Mouse (Mus musculus) intestine, postnatal 0 days (tissue): ENCODE measurements around the gene Dner. TPM values are rescaled to one million over a fixed set of nuclear protein-coding genes. Genes with fewer than 3 reads are reported as not detected.

Experiments used
- ATAC-seq: fragments of 200-750 bp; cut with Nextera tagmentation; 2 replicates; pipeline ENCODE4 v1.8.0; 2017; ENCODE audit warnings: mild to moderate bottlenecking, moderate TSS enrichment, moderate library complexity
- H3K27ac ChIP-seq: fragments of 300-500 bp; sonication (generic); 2 replicates; pipeline ENCODE4 v1.5.1; 2014; ENCODE audit warnings: mild to moderate bottlenecking, low read depth, low read length, moderate library complexity
- H3K27me3 ChIP-seq: fragments of 300-500 bp; sonication (generic); replicated peaks from 2 replicates; pipeline ENCODE4 v1.6.1; 2014; ENCODE audit warnings: low read length, mixed read lengths; ENCODE audit not compliant: control insufficient read depth, insufficient read depth
- H3K36me3 ChIP-seq: fragments of 300-500 bp; sonication (generic); 2 replicates; pipeline ENCODE4 v1.6.1; 2014; ENCODE audit warnings: mild to moderate bottlenecking, moderate library complexity; ENCODE audit not compliant: control insufficient read depth, insufficient read depth
- H3K4me1 ChIP-seq: fragments of 300-500 bp; sonication (generic); replicated peaks from 2 replicates; pipeline ENCODE4 v1.6.1; 2014; ENCODE audit warnings: antibody characterized with exemption, low read length, mixed read lengths; ENCODE audit not compliant: control insufficient read depth, insufficient read depth
- H3K4me2 ChIP-seq: fragments of 300-500 bp; sonication (generic); replicated peaks from 2 replicates; pipeline ENCODE4 v1.6.1; 2014; ENCODE audit warnings: low read depth, mild to moderate bottlenecking, moderate library complexity
- H3K4me3 ChIP-seq: fragments of 300-500 bp; sonication (generic); 2 replicates; pipeline ENCODE4 v1.5.1; 2014; ENCODE audit warnings: low read depth, low read length
- H3K9ac ChIP-seq: fragments of 300-500 bp; sonication (generic); 2 replicates; pipeline ENCODE4 v1.6.1; 2014; ENCODE audit warnings: mild to moderate bottlenecking, low read depth, low read length
- H3K9me3 ChIP-seq: fragments of 300-500 bp; sonication (generic); 2 replicates; pipeline ENCODE4 v1.6.1; 2016; ENCODE audit warnings: mixed run types; ENCODE audit not compliant: control insufficient read depth
- CTCF ChIP-seq: sonication (generic); IDR thresholded peaks from 2 replicates; pipeline ENCODE4 v1.5.1; 2016; ENCODE audit warnings: low read depth, mild to moderate bottlenecking, control low read depth, antibody characterized with exemption, moderate library complexity
- WGBS: fragments of 180-500 bp; shearing (Covaris S2); extraction: QIAGEN DNeasy Blood & Tissue Kit; methylation state at CpG from one replicate; pipeline ENCODE4 v1.1.7; 2014; 5-methylcytosine and 5-hydroxymethylcytosine counted together
- polyA plus RNA-seq: library from polyadenylated mRNA; unstranded; fragments of >200 nt; fragmentation: Nextera tagmentation; extraction: Ambion mirVana; gene quantifications from 2 replicates; pipeline ENCODE4 v1.2.1, GENCODE M21; 2015

The Dner gene
- polyA plus RNA-seq, 1 experiment from 2014 or later = 2.1 TPM

DNA sequence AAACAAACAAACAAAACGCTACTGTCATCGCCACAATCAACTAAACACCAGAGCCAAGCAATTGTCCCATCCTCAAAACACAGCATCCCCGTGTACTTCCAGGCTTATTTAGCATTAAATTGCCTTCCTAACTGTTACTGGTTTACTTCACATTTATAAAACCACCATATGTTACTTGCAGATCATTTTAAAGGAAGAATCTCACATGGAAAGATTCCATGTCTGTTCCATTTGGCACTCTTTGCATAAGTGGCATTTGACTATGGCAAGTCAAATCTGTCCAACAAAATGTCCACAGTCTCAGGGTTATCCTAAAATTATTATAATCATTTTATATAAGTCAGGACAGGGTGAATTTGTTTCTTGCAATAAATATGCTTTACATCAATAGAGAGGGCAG, 299.2 kb downstream of the Dner start:
- Histone ChIP-seq H3K36me3 (no peaks in the 10 kb centered on the region), H3K4me3 (no peak overlapping the region), H3K9ac (no peak overlapping the region), H3K9me3 (no peaks in the 10 kb centered on the region), H3K27ac (no peak overlapping the region), H3K4me2 (no peak overlapping the region), H3K27me3 (no peaks in the 10 kb centered on the region), H3K4me1 (no peaks in the 10 kb centered on the region)
- 60% methylated on average over 3 of the region's 3 CpGs for WGBS
- ATAC-seq = no peak
- no peak for TF ChIP-seq CTCF

DNA sequence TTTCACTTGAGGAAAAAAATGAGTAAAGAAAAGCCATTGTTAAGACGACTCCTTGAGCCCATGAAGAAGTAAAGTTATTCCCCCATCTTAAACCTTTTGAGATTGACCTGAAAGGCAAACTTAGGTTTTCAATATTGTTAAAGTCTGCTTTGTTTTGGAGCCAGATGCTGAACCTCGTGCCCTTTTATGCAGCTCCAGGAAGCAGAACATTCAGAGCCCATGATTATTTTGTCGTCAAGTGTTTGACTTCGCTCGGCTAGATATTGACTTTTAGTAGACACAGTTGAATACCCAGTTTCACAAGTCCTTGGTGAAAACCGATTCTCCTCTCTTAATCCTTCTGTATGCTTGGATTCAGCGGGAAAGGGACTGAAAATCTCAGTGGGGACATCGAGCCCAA, 300.1 kb downstream of the Dner start:
- Histone ChIP-seq H3K9ac (no peak overlapping the region), H3K27me3 (no peaks in the 10 kb centered on the region), H3K4me3 (no peak overlapping the region), H3K27ac (no peak overlapping the region), H3K4me1 (no peaks in the 10 kb centered on the region), H3K36me3 (no peaks in the 10 kb centered on the region), H3K4me2 (no peak overlapping the region), H3K9me3 (no peaks in the 10 kb centered on the region)
- no peak for TF ChIP-seq CTCF
- WGBS = 76% methylated on average over 8 of the region's 8 CpGs
- ATAC-seq = no peak

DNA sequence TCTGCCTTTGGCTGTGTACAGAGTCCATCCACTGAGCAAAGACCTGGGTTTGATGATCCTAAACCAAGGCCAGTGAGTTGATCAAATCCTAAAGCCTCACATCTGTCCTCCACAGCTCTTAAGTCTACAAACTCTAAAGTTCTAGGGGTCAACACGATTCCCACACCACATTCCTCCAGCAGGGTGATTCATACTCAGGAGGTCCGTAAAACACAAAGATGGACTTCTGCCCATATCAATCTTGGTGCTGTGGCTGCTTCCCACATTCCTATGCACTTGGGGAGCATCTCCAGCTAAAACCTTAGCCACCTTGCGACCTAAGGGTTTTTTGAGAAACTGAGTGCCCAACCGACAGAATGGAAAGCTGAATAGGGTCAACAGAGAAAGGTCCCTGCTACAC, 305.1 kb downstream of the Dner start:
- no peak overlapping the region for H3K4me3 ChIP-seq
- no peak overlapping the region for H3K27ac ChIP-seq
- no peak overlapping the region for H3K9ac ChIP-seq
- no peaks in the 10 kb centered on the region for H3K36me3 ChIP-seq
- no peak for TF ChIP-seq CTCF
- H3K9me3 ChIP-seq = no peaks in the 10 kb centered on the region
- no peaks in the 10 kb centered on the region for H3K27me3 ChIP-seq
- no peak overlapping the region for H3K4me2 ChIP-seq
- H3K4me1 ChIP-seq = no peaks in the 10 kb centered on the region
- no peak for ATAC-seq
- WGBS = 89% methylated on average over 4 of the region's 4 CpGs

DNA sequence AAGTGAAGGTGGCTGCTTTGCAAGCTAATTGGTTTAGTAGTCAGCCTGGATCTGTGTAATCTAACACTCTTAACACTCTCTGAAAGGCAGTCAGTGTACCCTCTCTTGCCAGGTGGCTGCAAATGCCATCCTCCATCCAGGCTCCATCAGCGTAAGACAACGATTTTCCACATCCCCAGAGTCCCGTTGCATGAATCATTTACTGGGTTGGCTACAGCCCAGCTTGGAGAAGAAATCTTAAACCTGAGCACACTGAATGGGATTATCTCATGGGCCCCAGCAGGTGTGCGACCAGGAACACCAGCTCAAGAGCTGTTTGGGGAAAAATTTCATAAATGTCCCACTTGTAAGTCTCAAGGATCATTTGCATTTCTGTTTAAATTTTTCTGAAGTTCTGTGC, 308.4 kb downstream of the Dner start:
- H3K4me2 ChIP-seq = no peak overlapping the region
- no peaks in the 10 kb centered on the region for H3K9me3 ChIP-seq
- TF ChIP-seq CTCF = no peak
- no peak for ATAC-seq
- H3K27me3 ChIP-seq = no peaks in the 10 kb centered on the region
- H3K36me3 ChIP-seq = no peaks in the 10 kb centered on the region
- H3K9ac ChIP-seq = no peak overlapping the region
- WGBS = 72% methylated on average over 4 of the region's 4 CpGs
- no peak overlapping the region for H3K4me3 ChIP-seq
- H3K4me1 ChIP-seq = no peaks in the 10 kb centered on the region
- H3K27ac ChIP-seq = no peak overlapping the region

DNA sequence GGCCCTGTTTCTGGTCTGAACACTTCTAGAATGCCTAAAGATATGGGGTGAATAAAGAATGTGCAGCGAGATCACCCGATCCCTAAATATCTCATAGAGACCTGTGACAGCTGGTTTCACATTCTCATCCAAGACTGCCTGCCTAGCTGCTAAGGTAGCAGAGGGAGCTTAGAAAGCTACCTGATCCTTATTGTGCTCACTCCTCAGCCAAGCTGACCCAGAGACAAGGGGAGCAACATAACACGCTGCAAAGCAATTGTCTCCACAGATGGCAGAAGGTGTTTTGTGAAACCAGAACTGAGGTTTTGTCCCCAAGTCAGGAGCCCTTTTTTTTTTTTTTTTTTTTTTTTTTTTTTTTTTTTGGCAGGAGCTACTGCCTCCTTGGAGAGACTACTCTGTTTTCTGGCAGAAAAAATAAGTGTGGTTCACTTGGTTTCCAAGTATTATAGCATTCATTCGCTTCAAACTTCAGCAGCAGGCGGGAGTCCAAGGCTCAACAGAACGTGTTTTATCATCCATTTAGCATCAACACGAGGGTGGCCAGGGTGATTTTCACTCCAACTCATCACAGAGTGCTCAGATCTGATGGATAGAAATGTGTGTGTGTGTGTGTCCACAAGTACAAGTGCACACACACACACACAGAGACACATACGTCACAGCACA, 309.4 kb downstream of the Dner start:
- H3K4me1 ChIP-seq = no peaks in the 10 kb centered on the region
- no peaks in the 10 kb centered on the region for H3K27me3 ChIP-seq
- 75% methylated on average over 8 of the region's 8 CpGs for WGBS
- H3K4me3 ChIP-seq = no peak overlapping the region
- no peak overlapping the region for H3K4me2 ChIP-seq
- no peak for TF ChIP-seq CTCF
- H3K9ac ChIP-seq = no peak overlapping the region
- H3K27ac ChIP-seq = no peak overlapping the region
- H3K9me3 ChIP-seq = no peaks in the 10 kb centered on the region
- no peak for ATAC-seq
- H3K36me3 ChIP-seq = no peaks in the 10 kb centered on the region

DNA sequence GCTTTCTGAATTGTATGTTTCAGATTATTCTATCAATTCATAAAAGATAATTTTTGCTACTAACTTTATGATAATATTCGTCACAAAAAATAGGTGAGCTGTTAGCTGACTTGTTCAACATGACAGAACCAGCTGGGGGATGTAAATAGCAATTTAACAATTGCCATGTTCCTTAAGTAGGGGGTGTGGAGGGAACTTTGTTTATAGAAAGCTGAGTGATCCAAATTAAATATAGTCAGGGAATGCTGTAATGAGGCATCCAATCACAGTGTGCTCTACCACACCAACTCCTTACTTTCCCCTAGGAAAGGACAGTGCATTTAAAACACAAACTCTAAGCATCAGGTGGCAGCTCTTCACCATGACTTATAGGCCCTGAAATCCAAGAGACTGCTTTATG, 313.3 kb downstream of the Dner start:
- no peak for ATAC-seq
- Histone ChIP-seq H3K36me3 (no peaks in the 10 kb centered on the region), H3K9me3 (no peaks in the 10 kb centered on the region), H3K4me2 (no peak overlapping the region), H3K9ac (no peak overlapping the region), H3K4me3 (no peak overlapping the region), H3K4me1 (no peaks in the 10 kb centered on the region), H3K27me3 (no peaks in the 10 kb centered on the region), H3K27ac (no peak overlapping the region)
- TF ChIP-seq CTCF = no peak
- 64% methylated on average over 1 of the region's 1 CpGs for WGBS

DNA sequence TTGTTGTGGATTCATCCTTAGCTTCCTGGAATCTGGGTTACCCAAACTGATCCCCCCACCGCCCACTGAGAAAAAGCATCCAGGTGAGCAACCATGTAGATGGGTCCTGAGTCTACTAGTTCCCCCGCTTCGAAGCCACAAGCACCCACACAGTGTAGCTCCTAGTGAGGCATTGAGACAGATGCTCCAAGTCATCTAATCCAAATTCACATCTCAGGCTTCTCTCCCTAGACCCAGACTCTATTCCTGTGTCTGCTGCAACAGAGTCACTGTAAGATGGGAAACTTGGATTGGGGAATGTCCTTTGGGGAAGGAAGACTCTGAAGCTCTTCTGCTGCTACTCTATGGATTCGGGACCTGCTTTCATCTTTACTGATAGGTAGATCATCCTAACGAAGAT, 314.0 kb downstream of the Dner start:
- Histone ChIP-seq H3K4me2 (no peak overlapping the region), H3K4me3 (no peak overlapping the region), H3K36me3 (no peaks in the 10 kb centered on the region), H3K27me3 (no peaks in the 10 kb centered on the region), H3K9ac (no peak overlapping the region), H3K4me1 (no peaks in the 10 kb centered on the region), H3K27ac (no peak overlapping the region), H3K9me3 (no peaks in the 10 kb centered on the region)
- 95% methylated on average over 5 of the region's 5 CpGs for WGBS
- TF ChIP-seq CTCF = no peak
- ATAC-seq = no peak
